Mouse (Mus musculus): ENCODE measurements around the gene Kif16b. TPM values are rescaled to one million over a fixed set of nuclear protein-coding genes. Genes with fewer than 3 reads are reported as not detected.

Kif16b gene
- total RNA-seq, 4 experiments from 2014 or later: 17.0 to 18.0 (median 17.4) TPM

DNA sequence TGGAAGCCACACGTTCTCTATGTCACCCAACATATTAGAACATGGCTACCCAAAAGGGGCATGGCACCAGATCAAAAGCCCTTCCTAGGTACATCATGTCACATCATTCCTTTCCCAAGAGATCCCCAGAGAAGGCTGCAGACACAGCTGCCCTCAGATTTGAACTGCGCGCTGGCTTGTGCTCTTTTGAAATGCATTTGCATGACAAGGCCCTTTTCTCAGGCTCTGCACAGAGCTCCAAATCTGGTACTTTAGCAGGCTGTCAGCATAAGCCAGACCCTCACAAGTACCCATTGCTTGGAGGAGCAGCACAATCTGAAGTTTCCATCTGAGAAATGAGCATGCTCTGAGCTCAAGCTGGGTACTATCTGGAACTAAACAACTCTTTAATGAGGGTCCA lies 165.6 kb downstream of the Kif16b start:
- DNase-seq (ENCODE audit: low spot score in 2 of 2): no peak

- no peak for DNase-seq (ENCODE audit: low spot score in 2 of 2)
These were observed 167.3 kb downstream of the Kif16b start for GRCm38 (mm10) chr2:142734046-142734445.

DNA sequence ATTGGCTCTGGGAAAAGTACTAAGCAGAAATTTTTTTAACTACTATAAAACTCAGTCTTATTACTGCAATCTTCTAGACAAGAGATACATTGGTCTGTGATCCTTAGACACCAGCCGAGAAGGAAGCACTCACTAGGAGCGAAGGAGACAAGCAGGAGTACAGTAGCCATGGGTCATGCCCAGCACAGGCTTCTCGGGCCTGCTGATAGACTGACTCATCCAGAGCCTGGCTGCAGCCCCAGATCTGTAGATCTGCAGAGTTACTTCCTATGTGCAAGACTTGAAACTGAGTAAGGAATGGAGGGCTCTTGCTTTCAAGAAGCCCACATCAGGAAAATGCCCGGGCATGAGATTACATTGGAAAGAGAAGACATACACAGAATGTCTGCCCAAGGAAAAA lies 169.0 kb downstream of the Kif16b start:
- DNase-seq (ENCODE audit: low spot score in 2 of 2): no peak

GRCm38 (mm10) chr2:142731778-142732092 lies 169.6 kb downstream of the Kif16b start:
- peak; percentile 59 to 89 for DNase-seq (ENCODE audit: low spot score in 2 of 2)

DNA sequence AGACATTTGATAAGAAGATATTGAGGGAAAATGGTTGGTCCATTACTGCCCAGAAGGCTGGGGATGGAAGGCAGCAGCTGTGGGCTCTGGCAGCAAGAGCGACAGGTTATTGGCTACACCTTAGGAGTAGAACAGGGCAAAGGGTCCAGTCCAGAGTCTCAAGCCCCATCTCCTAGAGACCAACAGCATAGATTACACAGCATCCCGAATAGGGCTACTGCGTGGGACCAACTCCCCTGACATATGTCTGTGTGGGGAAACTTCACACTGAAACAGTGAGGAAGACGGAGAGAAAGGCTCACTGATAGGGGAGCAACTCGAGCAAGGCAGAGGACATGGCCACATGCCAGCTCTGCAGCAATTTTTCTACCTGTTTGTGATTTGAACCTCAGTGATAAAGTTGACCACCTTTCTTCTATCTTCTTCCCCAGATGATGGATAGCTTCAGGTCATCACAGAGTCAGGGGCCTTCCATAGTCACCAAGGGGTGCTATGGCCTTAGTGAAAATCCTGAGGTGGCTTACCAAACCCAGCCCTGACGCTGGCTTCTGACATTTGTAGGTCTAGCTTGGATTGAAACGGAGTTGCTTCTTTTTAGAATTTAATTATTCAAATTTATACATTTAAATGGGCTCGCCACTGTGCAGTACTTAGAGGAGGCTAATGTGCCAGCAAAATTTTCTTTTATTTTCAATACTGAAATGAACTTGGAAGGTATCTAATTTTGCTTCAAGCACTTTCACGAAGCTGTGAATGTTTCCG lies 170.1 kb downstream of the Kif16b start:
- peak in 1 of 2 experiments; percentile 19 for DNase-seq (ENCODE audit: low spot score in 2 of 2)

DNA sequence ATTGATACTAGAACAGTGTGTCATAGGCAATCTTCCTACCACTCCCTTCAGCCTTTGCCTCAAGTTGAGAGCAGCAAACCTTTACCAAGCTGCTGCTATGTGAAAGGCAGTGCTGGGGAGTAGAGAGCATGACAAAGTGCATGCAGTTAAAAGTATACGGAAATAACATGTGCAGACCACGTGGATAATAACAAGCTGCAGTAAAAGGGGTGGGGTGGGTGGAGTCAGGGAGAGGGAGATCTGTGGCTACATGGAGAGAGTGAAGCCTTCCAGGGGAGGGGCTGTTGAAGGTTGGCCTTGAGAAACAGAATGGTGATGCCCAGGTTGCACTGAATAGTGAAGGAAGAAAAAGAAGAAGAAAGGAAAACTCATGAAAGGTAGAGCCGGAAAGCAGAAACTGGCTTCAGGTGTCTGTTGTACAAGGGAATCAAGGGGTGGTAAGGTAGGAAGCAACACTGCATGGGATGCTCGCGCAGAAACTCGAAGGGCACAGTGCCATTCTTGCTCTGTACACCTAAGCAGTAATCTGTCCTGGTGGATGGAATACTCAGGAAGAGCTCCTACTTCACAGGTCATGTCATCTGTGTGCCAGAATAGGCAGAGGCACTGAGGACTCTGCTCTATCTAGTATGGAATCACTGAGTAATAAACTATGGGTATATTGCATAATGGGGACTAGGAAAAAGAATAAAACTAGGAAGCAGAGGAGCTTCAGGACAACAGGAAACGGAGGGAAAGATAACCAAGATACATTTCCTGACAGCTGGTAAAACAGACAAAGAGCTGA lies 176.9 kb downstream of the Kif16b start:
- no peak for DNase-seq (ENCODE audit: low spot score in 2 of 2)

DNA sequence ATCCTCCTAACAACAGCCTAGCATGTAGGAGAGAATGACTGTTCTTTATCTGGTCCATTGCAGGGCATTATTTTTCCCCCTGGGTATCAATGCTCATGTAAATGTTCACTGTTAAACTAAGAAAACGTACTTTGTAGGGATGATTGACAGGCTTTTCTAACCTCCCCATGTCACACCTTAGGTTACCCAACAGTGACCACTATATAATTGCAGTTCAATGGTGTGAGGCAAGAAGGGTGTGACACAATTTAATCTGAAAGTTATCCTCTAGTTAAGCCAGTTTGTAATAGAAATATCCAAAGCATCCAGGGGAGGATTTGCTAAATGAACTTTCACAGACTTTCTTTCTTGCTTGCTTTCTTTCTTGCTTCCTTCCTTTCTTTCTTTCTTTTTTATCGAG lies 181.2 kb downstream of the Kif16b start:
- no peak for DNase-seq (ENCODE audit: low spot score in 2 of 2)

DNA sequence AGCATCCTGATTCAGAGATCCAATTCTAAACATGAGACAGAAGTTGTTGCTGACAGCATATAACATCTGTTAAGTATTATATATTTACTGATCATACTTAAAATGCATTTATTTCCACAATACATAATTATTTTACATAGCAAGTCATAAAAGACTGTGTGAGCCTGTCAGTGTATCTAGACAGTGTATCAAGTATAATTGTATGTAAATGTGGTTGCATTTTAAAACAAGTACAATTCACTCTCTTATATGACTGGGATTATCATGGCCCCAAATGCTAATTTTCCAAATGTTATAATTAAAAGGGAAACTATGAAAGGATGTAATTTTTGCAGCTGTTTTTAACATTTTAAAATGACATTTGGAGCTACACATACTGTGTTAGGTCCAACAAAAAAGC lies 182.3 kb downstream of the Kif16b start:
- no peak for DNase-seq (ENCODE audit: low spot score in 2 of 2)

DNA sequence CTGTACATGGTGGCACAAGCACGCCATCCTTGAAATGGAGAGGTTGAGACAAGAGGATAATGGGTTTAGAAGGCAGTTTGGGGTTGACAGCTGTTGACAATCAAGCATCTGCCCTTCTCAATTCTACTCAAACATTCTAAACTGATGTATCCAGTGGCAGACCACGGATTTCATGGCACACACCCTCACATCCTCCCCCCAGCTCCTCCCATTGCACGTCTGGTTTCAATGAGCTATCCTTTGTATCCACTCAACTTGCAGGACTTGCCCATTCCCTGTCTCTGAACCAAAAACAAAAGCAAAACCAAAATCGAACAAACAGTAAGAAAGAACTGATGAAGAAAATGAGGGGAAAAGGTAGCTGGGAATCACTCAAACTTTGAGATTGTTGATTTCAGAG lies 183.7 kb downstream of the Kif16b start:
- no peak for DNase-seq (ENCODE audit: low spot score in 2 of 2)

DNA sequence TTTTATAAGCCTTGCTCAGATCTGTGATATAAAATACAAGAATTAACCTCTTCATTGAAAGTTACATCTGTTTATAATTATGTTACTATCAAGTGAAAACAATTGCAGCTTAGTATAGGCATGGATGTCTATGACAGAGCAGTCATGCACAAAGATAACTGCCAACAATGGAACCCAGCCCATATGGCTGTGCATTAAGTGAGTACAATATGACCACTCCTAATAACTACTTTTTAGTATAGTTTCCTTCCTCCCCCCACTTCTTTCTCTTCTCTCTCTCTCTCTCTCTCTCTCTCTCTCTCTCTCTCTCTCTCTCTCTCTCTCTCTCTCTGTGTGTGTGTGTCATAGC lies 185.4 kb downstream of the Kif16b start:
- DNase-seq (ENCODE audit: low spot score in 2 of 2): no peak

DNA sequence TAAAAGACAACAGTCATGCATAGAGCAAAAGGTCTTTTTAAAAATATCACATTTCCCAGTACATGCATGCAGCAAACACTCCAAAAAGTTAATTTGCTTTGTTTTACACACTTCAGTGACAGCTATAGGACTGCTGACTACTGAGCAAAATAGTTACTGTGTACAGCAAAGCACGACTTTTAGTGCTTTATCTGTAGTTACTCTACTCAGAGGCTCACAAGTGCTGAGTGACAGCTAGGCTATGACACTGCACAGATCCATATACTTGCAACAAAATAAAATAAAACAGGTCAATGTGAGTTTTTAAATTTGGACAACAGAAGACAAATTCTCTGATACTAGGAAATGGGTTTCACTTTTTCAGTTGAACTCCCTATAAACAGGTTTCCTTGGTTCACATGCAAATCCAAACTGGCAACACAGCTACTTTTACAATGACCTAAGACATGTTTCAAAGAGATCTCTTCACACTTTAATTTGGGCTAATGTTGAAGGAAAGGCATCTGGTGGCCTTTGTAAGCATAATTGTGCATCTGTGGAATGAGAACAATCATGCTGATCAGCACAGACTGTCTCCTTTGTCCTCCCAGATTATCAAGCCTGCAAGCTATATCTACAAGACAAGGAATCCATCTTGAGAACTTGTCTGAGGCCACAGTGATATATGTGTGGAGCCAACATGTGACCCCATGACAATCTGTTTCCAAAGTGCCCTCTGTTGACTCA lies 186.0 kb downstream of the Kif16b start:
- no peak for DNase-seq (ENCODE audit: low spot score in 2 of 2)

DNA sequence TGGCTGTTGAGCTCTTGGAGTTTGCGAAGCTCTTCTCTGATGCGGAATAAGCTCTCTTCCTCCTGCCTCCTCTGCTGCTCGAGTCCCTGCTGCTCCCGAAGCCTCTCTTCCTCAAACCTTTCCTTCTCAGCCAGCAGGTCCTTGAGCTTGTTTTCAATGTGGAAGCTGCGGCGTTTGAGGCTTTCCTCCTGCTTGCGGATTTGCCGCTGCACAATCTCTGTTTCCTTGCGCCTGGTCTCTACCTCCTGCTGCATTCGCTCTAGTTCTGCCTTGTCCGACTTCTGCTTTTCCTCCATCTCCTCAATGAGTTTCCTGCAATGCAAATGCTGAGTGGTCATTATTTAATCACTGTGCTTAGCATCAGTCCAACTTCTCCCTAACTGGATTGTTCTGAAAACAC lies 188.6 kb downstream of the Kif16b start:
- DNase-seq (ENCODE audit: low spot score in 2 of 2): no peak

DNA sequence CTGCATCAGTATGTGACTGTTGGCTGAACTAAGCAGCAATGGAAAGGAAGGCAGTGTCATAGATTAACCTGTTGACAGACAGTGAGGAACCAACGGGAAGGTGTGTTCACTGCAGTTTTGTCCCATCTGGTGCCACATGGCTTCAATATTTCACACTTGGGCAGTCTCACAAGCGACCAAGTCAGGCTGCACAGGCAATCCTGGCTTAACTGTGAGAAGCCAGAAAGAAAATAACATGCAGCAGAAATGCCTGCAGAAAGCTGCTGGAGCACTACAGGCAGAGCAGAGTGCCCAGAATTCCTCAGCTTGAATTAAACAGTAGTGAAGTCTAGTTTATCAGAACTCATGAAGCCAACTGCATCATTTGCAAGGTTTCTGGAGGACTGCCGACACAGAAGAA lies 192.0 kb downstream of the Kif16b start:
- no peak for DNase-seq (ENCODE audit: low spot score in 2 of 2)

DNA sequence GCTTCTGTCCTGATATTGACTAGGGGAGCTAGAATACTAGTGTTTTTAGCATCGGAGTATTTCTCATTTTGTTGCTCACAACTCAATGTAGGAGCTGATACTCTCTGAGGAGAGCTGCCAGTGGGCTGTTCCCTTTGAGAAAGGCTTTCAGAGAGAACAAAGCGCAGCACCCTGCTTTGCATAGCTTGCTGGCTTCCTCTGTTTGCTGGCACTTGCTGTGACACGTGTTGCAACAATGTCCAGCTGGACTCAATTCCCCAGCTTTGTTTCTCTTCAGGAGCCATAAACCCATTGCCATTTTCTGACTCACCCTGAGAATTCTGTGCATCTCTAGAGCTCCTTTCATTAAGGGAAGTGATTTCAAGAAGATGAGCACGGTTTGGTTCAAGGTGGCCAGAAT lies 200.6 kb downstream of the Kif16b start:
- peak in 1 of 2 experiments; percentile 43 for DNase-seq (ENCODE audit: low spot score in 2 of 2)

DNA sequence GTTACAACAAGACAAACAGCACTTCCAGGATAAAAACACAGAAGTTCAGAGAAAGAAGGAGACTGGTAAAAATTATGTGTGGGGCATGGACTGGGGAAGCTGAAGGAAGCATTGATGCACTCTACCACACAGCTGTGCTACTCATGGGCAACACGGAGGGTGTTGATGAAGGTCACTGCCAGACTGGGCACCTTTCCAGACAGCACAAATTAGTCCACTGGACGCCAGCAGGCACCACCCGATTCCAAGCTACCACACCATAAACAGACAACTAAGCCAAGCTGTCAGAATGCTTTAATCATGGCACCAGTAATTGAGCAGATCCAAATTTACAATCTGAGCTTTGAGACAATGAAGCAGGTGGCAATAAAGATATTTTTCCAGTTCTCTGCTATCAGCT lies 202.7 kb downstream of the Kif16b start:
- peak in 1 of 2 experiments; percentile 28 for DNase-seq (ENCODE audit: low spot score in 2 of 2)

GRCm38 (mm10) chr2:142694936-142695331 lies 206.4 kb downstream of the Kif16b start:
- no peak for DNase-seq (ENCODE audit: low spot score in 2 of 2)

GRCm38 (mm10) chr2:142694019-142694935 lies 207.1 kb downstream of the Kif16b start:
- DNase-seq (ENCODE audit: low spot score in 2 of 2): no peak

DNA sequence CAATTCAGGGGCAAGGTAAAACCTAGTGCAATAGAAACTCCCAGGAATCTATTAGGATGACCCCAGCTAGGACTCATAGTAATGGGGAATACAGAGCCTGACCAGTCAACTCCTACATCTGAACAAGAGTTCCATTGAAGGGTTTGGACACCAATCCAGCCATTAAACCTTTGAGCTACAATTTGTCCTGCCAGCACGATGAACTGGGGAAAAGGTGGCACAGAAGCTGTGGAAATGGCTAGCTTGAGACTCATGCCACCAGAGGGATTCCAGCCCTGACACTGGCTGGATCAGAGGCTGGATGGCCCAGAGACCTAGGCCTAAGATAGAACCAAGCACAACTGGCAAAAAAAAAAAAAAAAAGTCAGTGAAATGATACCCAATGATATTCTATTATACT lies 207.9 kb downstream of the Kif16b start:
- DNase-seq (ENCODE audit: low spot score in 2 of 2): no peak

DNA sequence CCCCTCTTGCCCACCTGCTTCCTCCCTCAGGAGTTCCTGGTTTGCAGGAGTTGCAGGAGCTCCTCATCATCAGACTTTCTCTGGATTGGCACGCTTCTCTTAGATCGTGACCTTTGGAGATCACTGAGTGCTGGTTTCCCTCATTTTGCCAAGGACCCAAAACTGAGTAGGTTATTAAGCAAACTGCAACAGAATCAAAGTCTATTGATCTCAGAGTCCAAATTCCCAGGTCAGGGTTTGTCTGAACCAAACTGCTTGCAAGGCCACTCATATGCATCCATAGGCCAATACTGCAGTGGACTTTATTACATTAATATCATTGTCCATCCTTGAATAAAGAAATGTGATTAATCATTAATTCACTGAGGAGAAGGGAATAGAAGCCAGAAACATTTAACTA lies 211.8 kb downstream of the Kif16b start:
- DNase-seq (ENCODE audit: low spot score in 2 of 2): no peak

GRCm38 (mm10) chr2:142687936-142688514 lies 213.3 kb downstream of the Kif16b start:
- DNase-seq (ENCODE audit: low spot score in 2 of 2): no peak
